Mouse (Mus musculus) liver, adult (tissue): ENCODE data around the gene Fli1.
A peak's percentile ranks its signal among the peaks of the same experiment; 100 is the strongest.

Experiments
- GATA4 ChIP-seq: IDR thresholded peaks from 2 replicates; pipeline ENCODE4 v1.6.1; 2014; ENCODE audit warnings: mild to moderate bottlenecking, low read length; ENCODE audit not compliant: insufficient replicate concordance

Gene Fli1

GRCm38 (mm10) chr9:32478087-32478486, 64.6 kb downstream of the Fli1 start:
- TF ChIP-seq GATA4 = peak; percentile 33; the same call in 1 of the 2 replicates

GRCm38 (mm10) chr9:32476604-32477003, 66.1 kb downstream of the Fli1 start:
- no peak for TF ChIP-seq GATA4

GRCm38 (mm10) chr9:32474621-32475390, 67.9 kb downstream of the Fli1 start:
- no peak for TF ChIP-seq GATA4

GRCm38 (mm10) chr9:32472346-32472745, 70.3 kb downstream of the Fli1 start:
- TF ChIP-seq GATA4 = no peak

GRCm38 (mm10) chr9:32469123-32469751, 73.4 kb downstream of the Fli1 start:
- TF ChIP-seq GATA4 = no peak

GRCm38 (mm10) chr9:32468313-32468712, 74.3 kb downstream of the Fli1 start:
- no peak for TF ChIP-seq GATA4

GRCm38 (mm10) chr9:32467443-32467842, 75.2 kb downstream of the Fli1 start:
- TF ChIP-seq GATA4 = no peak

GRCm38 (mm10) chr9:32466861-32467260, 75.8 kb downstream of the Fli1 start:
- TF ChIP-seq GATA4 = no peak

GRCm38 (mm10) chr9:32456707-32457106, 86.0 kb downstream of the Fli1 start:
- TF ChIP-seq GATA4 = no peak

- TF ChIP-seq GATA4 = no peak
Observed at GRCm38 (mm10) chr9:32450161-32450560, 92.5 kb downstream of the Fli1 start.

GRCm38 (mm10) chr9:32448766-32449165, 93.9 kb downstream of the Fli1 start:
- TF ChIP-seq GATA4 = no peak

GRCm38 (mm10) chr9:32445789-32446188, 96.9 kb downstream of the Fli1 start:
- no peak for TF ChIP-seq GATA4

- no peak for TF ChIP-seq GATA4
Observed at GRCm38 (mm10) chr9:32444453-32445201, 98.0 kb downstream of the Fli1 start.

- no peak for TF ChIP-seq GATA4
Observed at GRCm38 (mm10) chr9:32443817-32444216, 98.8 kb downstream of the Fli1 start.

- no peak for TF ChIP-seq GATA4
Observed at GRCm38 (mm10) chr9:32443115-32443514, 99.5 kb downstream of the Fli1 start.
